Mouse (Mus musculus): ENCODE data around the gene Sell. TPM values are rescaled to one million over a fixed set of nuclear protein-coding genes. Genes with fewer than 3 reads are reported as not detected.

The Sell gene
- polyA plus RNA-seq, 1 experiment from 2014 or later: not detected

DNA sequence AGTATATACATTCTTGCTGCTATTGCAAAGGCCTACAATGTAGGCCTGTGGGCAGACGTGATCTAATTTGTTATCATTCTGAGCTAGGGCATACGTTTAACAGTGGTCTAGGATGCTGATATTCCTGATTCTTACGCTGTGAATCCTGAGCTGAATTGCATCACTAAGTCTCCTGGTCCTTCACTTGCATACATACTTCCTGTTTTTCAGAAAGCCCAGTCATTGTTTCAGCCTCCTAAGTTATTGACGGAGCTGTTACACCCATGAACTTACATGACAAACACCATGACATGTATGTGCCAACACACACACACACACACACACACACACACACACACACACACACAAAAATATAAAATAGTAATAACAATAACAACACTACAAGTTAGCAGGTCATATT lies 1.7 kb upstream of the Sell start:
- whole genome bisulfite sequencing: 76% methylated on average over 4 of the region's 4 CpGs
- Histone ChIP-seq H3K27me3 (ENCODE audit: insufficient read depth, poor library complexity, severe bottlenecking) (no peaks in the 10 kb centered on the region), H3K9me3 (no peaks in the 10 kb centered on the region), H3K4me1 (no peaks in the 10 kb centered on the region), H3K36me3 (no peaks in the 10 kb centered on the region), H3K4me3 (no peak overlapping the region), H3K27ac (no peak overlapping the region)
- DNase-seq (ENCODE audit: low spot score): no peak

DNA sequence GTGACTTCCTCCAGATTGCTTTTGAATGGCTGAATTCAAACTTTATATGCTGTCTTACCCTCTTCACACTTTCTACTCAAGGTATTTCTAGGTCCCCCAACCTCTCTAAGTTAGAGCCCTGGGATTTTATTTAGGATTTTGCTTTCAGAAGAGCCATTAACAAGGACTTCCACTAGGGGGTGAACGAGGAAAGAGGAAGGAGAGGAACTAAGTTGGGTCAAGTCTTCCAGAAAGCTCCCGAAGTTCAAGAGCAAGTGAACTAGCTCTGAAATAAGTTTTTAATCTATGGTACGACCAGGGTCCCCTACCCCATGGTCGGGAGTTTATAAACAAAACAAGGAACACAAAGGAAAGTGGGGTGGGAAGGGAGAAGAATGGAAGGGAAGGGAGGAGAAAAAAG lies 504 bp upstream of the Sell start:
- WGBS: 35% methylated on average over 4 of the region's 4 CpGs
- Histone ChIP-seq H3K27ac (no peak overlapping the region), H3K9me3 (no peaks in the 10 kb centered on the region), H3K4me3 (no peak overlapping the region), H3K36me3 (no peaks in the 10 kb centered on the region), H3K27me3 (ENCODE audit: insufficient read depth, poor library complexity, severe bottlenecking) (no peaks in the 10 kb centered on the region), H3K4me1 (no peaks in the 10 kb centered on the region)
- no peak for DNase-seq (ENCODE audit: low spot score)

DNA sequence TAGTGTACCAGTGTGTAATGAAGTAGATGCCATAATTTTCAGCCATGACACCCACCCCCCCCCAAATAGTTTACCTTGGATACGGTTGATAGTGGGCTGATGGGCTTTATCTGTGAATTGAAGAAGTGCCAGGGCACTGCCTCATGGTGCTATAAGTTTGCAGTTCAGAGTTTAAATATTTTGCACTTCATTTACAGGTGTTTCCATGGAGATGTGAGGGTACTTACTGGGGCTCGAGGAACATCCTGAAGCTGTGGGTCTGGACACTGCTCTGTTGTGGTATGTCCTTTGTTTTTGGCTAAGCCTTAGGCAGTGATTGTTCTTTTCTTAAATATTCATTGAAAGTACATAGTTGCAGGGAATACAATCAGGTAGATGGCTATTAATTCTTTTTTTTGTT lies 1.1 kb downstream of the Sell start:
- Histone ChIP-seq H3K4me3 (no peak overlapping the region), H3K27me3 (ENCODE audit: insufficient read depth, poor library complexity, severe bottlenecking) (no peaks in the 10 kb centered on the region), H3K9me3 (no peaks in the 10 kb centered on the region), H3K27ac (no peak overlapping the region), H3K4me1 (no peaks in the 10 kb centered on the region), H3K36me3 (no peaks in the 10 kb centered on the region)
- 65% methylated on average over 2 of the region's 2 CpGs for WGBS
- DNase-seq (ENCODE audit: low spot score): no peak

- Histone ChIP-seq H3K4me1 (no peaks in the 10 kb centered on the region), H3K36me3 (no peaks in the 10 kb centered on the region), H3K27ac (no peak overlapping the region), H3K4me3 (no peak overlapping the region), H3K9me3 (no peaks in the 10 kb centered on the region), H3K27me3 (ENCODE audit: insufficient read depth, poor library complexity, severe bottlenecking) (no peaks in the 10 kb centered on the region)
- no peak for DNase-seq (ENCODE audit: low spot score)
- WGBS: 66% methylated on average over 3 of the region's 3 CpGs
Measured at GRCm38 (mm10) chr1:164063745-164064144, 2.0 kb downstream of the Sell start.

DNA sequence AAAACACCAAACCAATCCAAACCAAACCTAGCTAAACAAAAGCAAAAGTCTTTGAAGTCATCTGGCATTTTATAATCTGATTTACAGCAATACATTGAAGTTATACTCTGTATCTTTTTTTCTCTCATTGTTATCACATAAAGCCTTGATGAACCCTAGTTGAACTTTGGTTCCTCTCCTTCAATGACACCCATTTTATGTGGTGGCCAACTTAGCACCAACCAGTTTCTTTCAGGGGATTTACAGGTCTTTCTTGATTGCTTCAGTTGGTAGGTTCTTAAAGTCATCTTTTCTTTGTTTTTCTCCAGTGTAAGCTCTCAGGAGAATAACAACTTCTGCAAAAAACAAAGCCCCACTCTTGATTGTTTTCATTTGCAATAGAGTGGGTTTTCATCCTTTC lies 7.5 kb downstream of the Sell start:
- Histone ChIP-seq H3K9me3 (no peaks in the 10 kb centered on the region), H3K36me3 (no peaks in the 10 kb centered on the region), H3K4me1 (no peaks in the 10 kb centered on the region), H3K4me3 (no peak overlapping the region), H3K27me3 (ENCODE audit: insufficient read depth, poor library complexity, severe bottlenecking) (no peaks in the 10 kb centered on the region), H3K27ac (no peak overlapping the region)
- DNase-seq (ENCODE audit: low spot score): no peak

DNA sequence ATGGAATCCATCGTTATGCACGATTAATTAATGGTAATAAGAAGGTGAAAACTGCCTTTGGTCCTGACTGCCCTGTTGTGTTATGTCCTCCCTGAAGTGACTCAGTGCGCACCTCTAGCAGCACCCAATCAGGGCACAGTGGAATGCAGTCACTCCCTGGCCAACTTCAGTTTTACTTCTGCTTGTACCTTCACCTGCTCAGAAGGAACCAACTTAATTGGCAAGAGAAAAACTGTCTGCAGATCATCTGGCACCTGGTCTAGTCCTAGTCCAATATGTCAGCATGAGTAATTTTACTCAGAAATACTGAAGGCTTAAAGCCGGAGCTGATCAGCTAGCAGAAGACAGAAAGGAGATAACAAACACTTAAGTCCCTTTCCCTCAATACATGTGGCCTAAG lies 8.7 kb downstream of the Sell start:
- H3K27me3 ChIP-seq (ENCODE audit: insufficient read depth, poor library complexity, severe bottlenecking): no peaks in the 10 kb centered on the region
- no peaks in the 10 kb centered on the region for H3K36me3 ChIP-seq
- H3K4me3 ChIP-seq: no peak overlapping the region
- H3K4me1 ChIP-seq: no peaks in the 10 kb centered on the region
- no peaks in the 10 kb centered on the region for H3K9me3 ChIP-seq
- WGBS: 83% methylated on average over 4 of the region's 4 CpGs
- DNase-seq (ENCODE audit: low spot score): no peak
- no peak overlapping the region for H3K27ac ChIP-seq

GRCm38 (mm10) chr1:164071111-164071510 lies 9.3 kb downstream of the Sell start:
- Histone ChIP-seq H3K36me3 (no peaks in the 10 kb centered on the region), H3K4me1 (no peaks in the 10 kb centered on the region), H3K4me3 (no peak overlapping the region), H3K9me3 (no peaks in the 10 kb centered on the region), H3K27me3 (ENCODE audit: insufficient read depth, poor library complexity, severe bottlenecking) (no peaks in the 10 kb centered on the region), H3K27ac (no peak overlapping the region)
- 77% methylated on average over 7 of the region's 7 CpGs for WGBS
- no peak for DNase-seq (ENCODE audit: low spot score)

DNA sequence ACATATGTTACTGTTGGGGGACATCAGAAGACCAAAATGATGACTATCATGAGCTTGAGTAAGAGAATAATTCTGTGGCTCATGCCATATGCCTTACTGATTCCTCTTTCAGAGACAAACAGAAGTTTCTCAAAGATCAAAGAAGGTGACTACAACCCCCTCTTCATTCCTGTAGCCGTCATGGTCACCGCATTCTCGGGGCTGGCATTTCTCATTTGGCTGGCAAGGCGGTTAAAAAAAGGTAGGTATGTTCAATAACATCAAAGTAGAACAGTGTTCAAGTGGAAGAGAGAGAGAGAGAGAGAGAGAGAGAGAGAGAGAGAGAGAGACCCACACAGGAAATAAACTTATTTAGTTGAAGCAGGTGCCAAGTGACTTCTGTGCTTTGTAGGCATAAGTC lies 10.2 kb downstream of the Sell start:
- no peak overlapping the region for H3K27ac ChIP-seq
- H3K4me3 ChIP-seq: no peak overlapping the region
- 91% methylated on average over 4 of the region's 4 CpGs for WGBS
- no peaks in the 10 kb centered on the region for H3K4me1 ChIP-seq
- H3K9me3 ChIP-seq: no peaks in the 10 kb centered on the region
- H3K36me3 ChIP-seq: no peaks in the 10 kb centered on the region
- DNase-seq (ENCODE audit: low spot score): no peak
- H3K27me3 ChIP-seq (ENCODE audit: insufficient read depth, poor library complexity, severe bottlenecking): no peaks in the 10 kb centered on the region

GRCm38 (mm10) chr1:164073091-164073490 lies 11.3 kb downstream of the Sell start:
- WGBS: 82% methylated on average over 9 of the region's 9 CpGs
- no peaks in the 10 kb centered on the region for H3K27me3 ChIP-seq (ENCODE audit: insufficient read depth, poor library complexity, severe bottlenecking)
- no peaks in the 10 kb centered on the region for H3K4me1 ChIP-seq
- no peak for DNase-seq (ENCODE audit: low spot score)
- H3K4me3 ChIP-seq: no peak overlapping the region
- no peaks in the 10 kb centered on the region for H3K36me3 ChIP-seq
- no peaks in the 10 kb centered on the region for H3K9me3 ChIP-seq
- H3K27ac ChIP-seq: no peak overlapping the region

- H3K4me1 ChIP-seq: no peaks in the 10 kb centered on the region
- no peak overlapping the region for H3K4me3 ChIP-seq
- no peaks in the 10 kb centered on the region for H3K27me3 ChIP-seq (ENCODE audit: insufficient read depth, poor library complexity, severe bottlenecking)
- no peak for DNase-seq (ENCODE audit: low spot score)
- H3K36me3 ChIP-seq: no peaks in the 10 kb centered on the region
- 56% methylated on average over 7 of the region's 7 CpGs for WGBS
- no peak overlapping the region for H3K27ac ChIP-seq
- H3K9me3 ChIP-seq: no peaks in the 10 kb centered on the region
Measured at GRCm38 (mm10) chr1:164073803-164074202, 12.0 kb downstream of the Sell start.

DNA sequence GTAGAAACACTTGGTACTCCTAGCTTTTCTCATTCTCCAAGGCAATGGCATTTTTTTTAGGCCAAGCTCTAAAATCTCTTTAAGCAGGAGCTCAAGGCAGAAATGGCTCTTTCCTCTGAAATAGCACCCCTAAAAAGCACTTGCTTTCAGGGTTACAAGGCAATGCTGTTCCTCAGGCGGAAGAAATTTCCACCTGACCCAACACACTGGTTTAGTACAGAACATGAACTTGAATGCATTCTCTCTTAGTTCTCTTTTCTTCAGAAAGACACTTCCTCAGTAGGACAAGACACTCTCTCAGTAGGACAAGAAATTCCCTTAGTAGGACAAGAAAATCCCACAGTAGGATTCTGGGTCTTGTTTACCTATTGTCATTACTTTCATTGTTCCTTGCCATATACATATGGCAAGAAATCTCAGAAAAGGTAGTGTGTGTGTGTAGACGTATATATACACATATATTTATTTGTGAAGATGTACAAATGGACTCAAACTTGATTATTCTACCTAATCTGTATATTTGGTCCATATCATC lies 12.9 kb downstream of the Sell start:
- no peak overlapping the region for H3K27ac ChIP-seq
- WGBS: 82% methylated on average over 2 of the region's 2 CpGs
- H3K36me3 ChIP-seq: no peaks in the 10 kb centered on the region
- DNase-seq (ENCODE audit: low spot score): no peak
- H3K27me3 ChIP-seq (ENCODE audit: insufficient read depth, poor library complexity, severe bottlenecking): no peaks in the 10 kb centered on the region
- H3K4me1 ChIP-seq: no peaks in the 10 kb centered on the region
- no peaks in the 10 kb centered on the region for H3K9me3 ChIP-seq
- H3K4me3 ChIP-seq: no peak overlapping the region

DNA sequence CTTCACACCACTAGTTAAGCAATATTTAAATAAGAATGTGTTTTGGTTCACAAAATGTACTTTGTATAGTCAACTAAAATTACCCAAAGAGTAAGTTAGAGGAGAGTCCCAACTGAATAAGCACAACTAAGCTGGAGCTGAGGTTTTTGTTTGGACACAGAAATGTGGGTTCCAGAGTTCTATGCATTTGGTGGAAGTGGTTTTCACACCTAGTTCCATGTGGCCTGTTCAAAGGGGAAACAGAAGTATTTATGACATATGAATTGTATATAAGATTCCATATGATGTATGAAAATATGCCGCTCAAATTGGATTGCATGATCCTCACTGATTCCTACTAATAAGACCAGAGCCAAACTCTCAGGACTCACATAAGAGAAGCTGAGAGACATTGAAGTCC lies 13.6 kb downstream of the Sell start:
- no peaks in the 10 kb centered on the region for H3K36me3 ChIP-seq
- H3K27ac ChIP-seq: no peak overlapping the region
- DNase-seq (ENCODE audit: low spot score): no peak
- WGBS: 97% methylated on average over 1 of the region's 1 CpGs
- no peaks in the 10 kb centered on the region for H3K27me3 ChIP-seq (ENCODE audit: insufficient read depth, poor library complexity, severe bottlenecking)
- H3K9me3 ChIP-seq: no peaks in the 10 kb centered on the region
- no peaks in the 10 kb centered on the region for H3K4me1 ChIP-seq
- H3K4me3 ChIP-seq: no peak overlapping the region

GRCm38 (mm10) chr1:164076441-164076840 lies 14.7 kb downstream of the Sell start:
- H3K4me1 ChIP-seq: no peaks in the 10 kb centered on the region
- WGBS: 66% methylated on average over 1 of the region's 1 CpGs
- no peak overlapping the region for H3K27ac ChIP-seq
- DNase-seq (ENCODE audit: low spot score): no peak
- no peaks in the 10 kb centered on the region for H3K9me3 ChIP-seq
- H3K27me3 ChIP-seq (ENCODE audit: insufficient read depth, poor library complexity, severe bottlenecking): no peaks in the 10 kb centered on the region
- H3K36me3 ChIP-seq: no peaks in the 10 kb centered on the region
- no peak overlapping the region for H3K4me3 ChIP-seq

- Histone ChIP-seq H3K27me3 (ENCODE audit: insufficient read depth, poor library complexity, severe bottlenecking) (no peaks in the 10 kb centered on the region), H3K36me3 (no peaks in the 10 kb centered on the region), H3K4me1 (no peaks in the 10 kb centered on the region), H3K27ac (no peak overlapping the region), H3K4me3 (no peak overlapping the region), H3K9me3 (no peaks in the 10 kb centered on the region)
- DNase-seq (ENCODE audit: low spot score): no peak
- WGBS: 75% methylated on average over 3 of the region's 3 CpGs
Measured at GRCm38 (mm10) chr1:164077031-164077430, 15.2 kb downstream of the Sell start.
